Mouse (Mus musculus) heart, adult 2 months (tissue): ENCODE data around the gene Dact3.

Source experiments
- CTCF ChIP-seq: fragments of 200-600 bp; IDR thresholded peaks from 2 replicates; pipeline ENCODE4 v1.8.1; 2022; ENCODE audit warnings: antibody characterized with exemption, mild to moderate bottlenecking, moderate library complexity
- EP300 ChIP-seq: fragments of 200-500 bp; IDR thresholded peaks from 2 replicates; pipeline ENCODE4 v1.6.1; 2011; ENCODE audit warnings: low read depth, low read length, control low read depth; ENCODE audit not compliant: insufficient read depth
- POLR2A ChIP-seq: fragments of 200-500 bp; IDR thresholded peaks from 2 replicates; pipeline ENCODE4 v1.6.1; 2011; ENCODE audit warnings: mild to moderate bottlenecking, low read depth, low read length, control low read depth; ENCODE audit not compliant: insufficient read depth

DNA sequence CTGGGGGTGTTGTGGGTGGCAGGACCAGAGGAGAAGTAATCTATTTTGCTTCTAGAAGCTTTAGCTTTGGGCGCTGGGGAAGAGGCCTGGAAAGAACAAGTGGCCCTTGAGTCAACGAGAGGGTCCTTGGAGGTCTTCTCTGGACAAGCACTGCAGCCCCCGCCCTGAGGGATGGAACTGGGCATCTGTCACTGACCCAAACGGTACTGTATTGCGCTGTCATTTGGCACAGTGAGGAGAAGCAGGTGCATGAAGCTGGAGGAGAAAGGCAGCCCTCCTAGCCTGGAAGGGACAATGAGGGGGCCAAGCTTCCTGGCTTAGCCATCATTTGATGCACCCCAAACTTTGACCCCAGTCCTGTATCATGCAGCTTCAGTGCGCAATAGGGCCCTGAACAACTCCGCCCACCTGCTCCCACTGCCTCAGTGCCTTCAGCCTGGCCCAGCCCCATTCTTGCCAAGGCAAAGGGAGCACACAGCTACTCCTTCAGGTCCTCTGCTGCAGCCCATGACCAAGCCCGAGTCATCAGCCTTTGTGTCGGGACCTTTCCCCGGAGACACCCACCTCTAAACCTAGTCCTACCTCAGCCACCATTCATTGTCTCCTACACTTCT, 47.4 kb downstream of the Dact3 start:
- peak; percentile 28; the same call in 1 of the 2 replicates for TF ChIP-seq POLR2A
- no peak for TF ChIP-seq CTCF
- TF ChIP-seq EP300: no peak
